Mouse (Mus musculus): Measurements from ENCODE around the gene Hist1h3e. TPM values are rescaled to one million over a fixed set of nuclear protein-coding genes. Genes with fewer than 3 reads are reported as not detected.

Gene Hist1h3e
- total RNA-seq, 2 experiments from 2014 or later: 31.7 to 35.9 TPM

- DNase-seq (ENCODE audit: low spot score in 2 of 2): peak; percentile 69 to 80
Measured at GRCm38 (mm10) chr13:23521703-23522102, 40.5 kb downstream of the Hist1h3e start.

- peak; percentile 74 to 82 for DNase-seq (ENCODE audit: low spot score in 2 of 2)
Measured at GRCm38 (mm10) chr13:23519416-23519815, 42.8 kb downstream of the Hist1h3e start.

GRCm38 (mm10) chr13:23518885-23519284 lies 43.3 kb downstream of the Hist1h3e start:
- DNase-seq (ENCODE audit: low spot score in 2 of 2): peak; percentile 78 to 86

- no peak for DNase-seq (ENCODE audit: low spot score in 2 of 2)
Measured at GRCm38 (mm10) chr13:23518295-23518603, 43.9 kb downstream of the Hist1h3e start.

GRCm38 (mm10) chr13:23517603-23518294 lies 44.4 kb downstream of the Hist1h3e start:
- peak; percentile 86 to 88 for DNase-seq (ENCODE audit: low spot score in 2 of 2)

GRCm38 (mm10) chr13:23516822-23517602 lies 45.2 kb downstream of the Hist1h3e start:
- DNase-seq (ENCODE audit: low spot score in 2 of 2): peak; percentile 74 to 76

GRCm38 (mm10) chr13:23515826-23516620 lies 46.1 kb downstream of the Hist1h3e start:
- no peak for DNase-seq (ENCODE audit: low spot score in 2 of 2)

- no peak for DNase-seq (ENCODE audit: low spot score in 2 of 2)
Measured at GRCm38 (mm10) chr13:23515281-23515680, 46.9 kb downstream of the Hist1h3e start.

- DNase-seq (ENCODE audit: low spot score in 2 of 2): no peak
Measured at GRCm38 (mm10) chr13:23513517-23513916, 48.7 kb downstream of the Hist1h3e start.

Small RNA genes lying within 50 kb of the gene (microRNA-seq; reads per million reads assigned to microRNA genes)
- gene Gm44297 (ENCODE audit: borderline number of aligned reads in 2 of 2) (0 reads per million in 2 experiments), gene Gm44359 (ENCODE audit: borderline number of aligned reads in 2 of 2) (0 reads per million in 2 experiments), gene Gm44394 (ENCODE audit: borderline number of aligned reads in 2 of 2) (0 reads per million in 2 experiments), gene n-TStga1 (ENCODE audit: borderline number of aligned reads in 2 of 2) (0.95 to 1.2 reads per million in 2 experiments)

Other genes with a start within 250 kb of the Hist1h3e start
- gene Zfp322a, start 193.2 kb downstream of the Hist1h3e start, total RNA-seq (2021): 10 to 100 TPM; 15.0 to 18.5 TPM
- 1 to 10 TPM; 7.9 to 8.4 TPM for gene Abt1, start 138.5 kb downstream of the Hist1h3e start, total RNA-seq (2021)
- under 1 TPM in 1 of 2 experiments, not detected in 1; 0.10 TPM for gene Btn1a1, start 96.5 kb downstream of the Hist1h3e start, total RNA-seq (2021)
- not detected for gene Btn2a2, start 73.5 kb downstream of the Hist1h3e start, total RNA-seq (2021)
- gene Hist1h4h, start 31.3 kb downstream of the Hist1h3e start, total RNA-seq (2021): 100 to 1,000 TPM; 400 to 445 TPM
- 10 to 100 TPM in 1 of 2 experiments, 1 to 10 TPM in 1; 8.5 to 12.6 TPM for gene Hist1h2af, start 28.5 kb downstream of the Hist1h3e start, total RNA-seq (2021)
- gene Hist1h3g, start 26.9 kb downstream of the Hist1h3e start, total RNA-seq (2021): 1 to 10 TPM; 3.8 to 4.7 TPM
- 1 to 10 TPM; 1.8 to 2.2 TPM for gene Hist1h2bh, start 19.0 kb downstream of the Hist1h3e start, total RNA-seq (2021)
- gene Hist1h3f, start 18.3 kb downstream of the Hist1h3e start, total RNA-seq (2021): 10 to 100 TPM; 12.6 to 12.7 TPM
- gene Hist1h4f, start 10.7 kb downstream of the Hist1h3e start, total RNA-seq (2021): 10 to 100 TPM; 32.5 to 41.1 TPM
- 1 to 10 TPM; 1.5 to 1.6 TPM for gene Hist1h1d, start 9.1 kb downstream of the Hist1h3e start, total RNA-seq (2021)
- gene Hist1h2ae, start 8.9 kb upstream of the Hist1h3e start, total RNA-seq (2021): 1 to 10 TPM; 2.9 to 3.8 TPM
- 10 to 100 TPM; 54.4 to 56.8 TPM for gene Hist1h2bg, start 9.0 kb upstream of the Hist1h3e start, total RNA-seq (2021)
- gene Hist1h2bf, start 11.8 kb upstream of the Hist1h3e start, total RNA-seq (2021): 10 to 100 TPM; 15.9 to 21.9 TPM
- gene Hist1h2ad, start 12.0 kb upstream of the Hist1h3e start, total RNA-seq (2021): 1 to 10 TPM; 5.6 to 6.1 TPM
- 1 to 10 TPM; 3.2 to 3.9 TPM for gene Hist1h3d, start 13.4 kb upstream of the Hist1h3e start, total RNA-seq (2021)
- 100 to 1,000 TPM; 125 to 153 TPM for gene Hist1h4d, start 19.2 kb upstream of the Hist1h3e start, total RNA-seq (2021)
- 10 to 100 TPM in 1 of 2 experiments, 1 to 10 TPM in 1; 9.3 to 13.3 TPM for gene Hist1h2be, start 58.8 kb upstream of the Hist1h3e start, total RNA-seq (2021)
- 10 to 100 TPM; 33.6 to 39.8 TPM for gene Hist1h1e, start 60.2 kb upstream of the Hist1h3e start, total RNA-seq (2021)
- 1 to 10 TPM; 2.0 to 2.2 TPM for gene Hist1h2ac, start 121.6 kb upstream of the Hist1h3e start, total RNA-seq (2021)
- gene Hist1h2bc, start 121.8 kb upstream of the Hist1h3e start, total RNA-seq (2021): 100 to 1,000 TPM; 115 to 172 TPM
- not detected for gene Hist1h1t, start 133.4 kb upstream of the Hist1h3e start, total RNA-seq (2021)
- 10 to 100 TPM; 79.0 to 94.6 TPM for gene Hist1h4c, start 136.1 kb upstream of the Hist1h3e start, total RNA-seq (2021)
- gene Hfe, start 148.5 kb upstream of the Hist1h3e start, total RNA-seq (2021): 10 to 100 TPM; 33.3 to 45.6 TPM
- gene Hist1h1c, start 176.4 kb upstream of the Hist1h3e start, total RNA-seq (2021): 100 to 1,000 TPM; 157 to 187 TPM
- gene Hist1h3c, start 183.2 kb upstream of the Hist1h3e start, total RNA-seq (2021): 1 to 10 TPM; 4.6 to 5.4 TPM
- gene Hist1h2bb, start 184.4 kb upstream of the Hist1h3e start, total RNA-seq (2021): 10 to 100 TPM; 16.2 to 17.9 TPM
- 10 to 100 TPM; 19.4 to 19.5 TPM for gene Hist1h2ab, start 188.8 kb upstream of the Hist1h3e start, total RNA-seq (2021)
- gene Hist1h3b, start 189.9 kb upstream of the Hist1h3e start, total RNA-seq (2021): 10 to 100 TPM; 16.4 to 23.4 TPM
- gene Hist1h4b, start 194.6 kb upstream of the Hist1h3e start, total RNA-seq (2021): 10 to 100 TPM; 61.2 to 90.4 TPM
- gene Hist1h4a, start 198.9 kb upstream of the Hist1h3e start, total RNA-seq (2021): 10 to 100 TPM; 21.6 to 23.4 TPM
- 10 to 100 TPM; 18.1 to 28.1 TPM for gene Hist1h3a, start 200.0 kb upstream of the Hist1h3e start, total RNA-seq (2021)
- gene Hist1h1a, start 201.3 kb upstream of the Hist1h3e start, total RNA-seq (2021): 10 to 100 TPM in 1 of 2 experiments, 1 to 10 TPM in 1; 7.1 to 14.2 TPM
- gene Trim38, start 207.5 kb upstream of the Hist1h3e start, total RNA-seq (2021): not detected
- gene Slc17a2, start 244.6 kb upstream of the Hist1h3e start, total RNA-seq (2021): not detected